Mouse (Mus musculus): ENCODE measurements around the gene Gdf11.

The Gdf11 gene

DNA sequence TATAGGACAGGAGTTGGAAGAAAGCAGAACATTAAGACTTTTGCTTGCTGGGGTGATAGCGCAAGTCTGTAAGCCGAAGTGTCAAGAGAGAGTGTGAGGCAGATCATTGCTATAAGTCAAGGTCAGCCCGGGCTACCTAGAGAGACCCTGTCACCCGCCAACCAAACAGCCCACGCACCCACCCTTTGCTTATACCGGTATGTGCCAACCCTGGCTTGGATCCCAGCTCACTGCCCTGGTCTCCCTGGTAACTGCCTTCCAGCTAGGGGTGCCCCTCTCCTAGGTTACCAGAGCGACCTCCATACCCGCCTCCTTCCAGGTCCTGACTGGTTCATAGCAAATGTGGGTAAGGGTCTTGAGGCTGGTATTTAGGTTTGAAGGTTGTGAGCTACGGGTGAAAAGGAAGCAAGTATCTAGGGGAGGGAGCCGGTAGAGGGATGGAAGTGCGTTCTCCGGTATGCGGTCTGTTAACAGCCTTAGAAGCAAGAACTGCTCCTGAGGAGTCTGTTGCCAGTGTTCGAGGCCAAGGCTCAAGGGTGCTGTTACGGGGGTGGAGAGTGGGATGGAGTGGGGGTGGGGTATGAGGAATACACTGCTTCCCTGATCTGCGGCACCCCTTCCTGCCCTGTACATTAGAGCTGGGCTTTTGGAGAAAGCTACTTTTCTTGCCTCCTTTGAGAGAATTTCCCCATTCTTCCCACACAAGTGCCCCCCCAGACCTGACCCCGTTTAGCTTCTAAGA is 4.6 kb upstream of the Gdf11 start:
- DNase-seq (ENCODE audit: extremely low spot score, low read depth, low spot score): no peak

DNA sequence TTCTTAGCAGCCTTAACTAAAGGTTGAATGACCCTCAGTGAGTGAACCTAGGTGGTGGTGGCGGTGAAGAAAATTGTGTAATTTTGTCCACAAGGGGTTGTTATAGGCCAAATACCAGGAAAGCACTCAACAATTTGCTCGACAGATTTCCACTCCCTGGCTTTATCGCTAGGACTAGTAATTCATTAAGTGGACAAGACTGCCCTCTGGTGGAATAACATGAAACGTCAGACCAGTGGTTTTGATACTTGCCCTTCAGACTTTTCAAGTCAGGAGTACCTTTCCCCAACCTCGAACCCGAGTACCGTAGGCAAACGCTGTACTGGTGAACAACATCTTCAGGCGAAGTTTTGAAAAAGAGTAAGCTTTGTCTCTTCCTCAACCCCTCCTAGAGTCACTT is 3.9 kb upstream of the Gdf11 start:
- DNase-seq (ENCODE audit: extremely low spot score, low read depth, low spot score): peak; percentile 98

DNA sequence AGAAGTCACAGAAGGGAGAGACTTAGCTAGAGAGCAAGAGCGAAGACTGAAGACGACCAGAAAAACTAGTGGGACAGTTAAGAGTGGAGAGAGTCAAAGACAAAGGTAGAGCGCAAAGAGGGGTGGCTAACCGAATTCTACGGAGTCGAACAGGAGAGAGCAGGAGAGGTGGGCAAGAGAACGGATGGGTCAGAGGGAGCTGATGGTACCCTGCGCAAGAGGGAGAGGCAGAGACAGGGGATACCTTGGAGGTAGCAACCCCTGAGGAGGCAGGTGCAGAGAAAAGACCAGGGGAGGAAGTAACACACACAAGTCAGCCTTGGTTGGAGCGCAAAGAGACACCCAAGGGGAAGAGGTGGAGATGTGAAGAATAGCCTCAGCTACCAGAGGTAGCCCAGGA is 728 bp upstream of the Gdf11 start:
- DNase-seq (ENCODE audit: extremely low spot score, low read depth, low spot score): no peak

DNA sequence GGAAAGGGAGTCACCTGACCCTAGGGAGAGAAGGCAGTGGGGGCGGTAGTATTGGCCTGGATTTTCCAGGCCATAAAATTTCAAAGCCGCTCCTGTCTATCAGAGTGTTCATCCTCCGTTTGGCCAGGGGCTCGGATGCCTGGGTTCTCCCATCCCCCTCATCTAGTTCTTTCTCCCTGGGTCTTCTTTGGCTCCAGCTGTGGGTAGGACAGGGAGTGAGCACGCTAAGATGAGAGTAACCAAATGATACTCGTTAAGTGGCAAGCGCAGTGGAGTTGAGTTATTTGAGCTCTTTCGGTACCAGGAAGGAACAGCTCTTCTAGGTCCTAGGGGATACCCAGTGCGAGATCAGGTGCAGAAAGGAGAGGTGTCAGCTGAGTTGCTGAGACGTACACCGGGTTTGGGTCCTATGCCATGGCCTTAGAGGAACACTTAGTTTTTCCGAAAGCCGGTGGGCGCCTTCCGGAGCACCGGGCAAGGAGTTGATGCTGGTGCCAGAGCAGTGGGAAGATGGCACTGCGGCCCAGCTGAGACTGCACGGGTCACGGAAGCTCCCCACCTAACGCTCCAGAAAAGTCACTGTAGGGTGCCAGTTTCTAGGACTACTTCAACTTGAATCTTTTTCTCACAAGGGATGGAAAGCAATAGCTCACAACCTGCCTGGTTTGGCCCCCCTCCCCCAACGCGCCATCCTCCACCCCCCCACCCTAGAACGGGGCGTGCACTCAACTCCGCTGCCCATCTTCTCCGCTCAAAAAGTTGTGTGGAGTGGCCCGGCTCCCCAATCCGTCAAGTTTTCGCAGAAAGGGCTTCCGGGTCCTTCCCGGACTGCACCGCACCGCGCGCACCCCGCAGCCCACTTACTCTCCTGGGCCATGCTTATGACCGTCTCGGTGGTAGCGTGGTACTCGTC is 879 bp downstream of the Gdf11 start:
- no peak for DNase-seq (ENCODE audit: extremely low spot score, low read depth, low spot score)

DNA sequence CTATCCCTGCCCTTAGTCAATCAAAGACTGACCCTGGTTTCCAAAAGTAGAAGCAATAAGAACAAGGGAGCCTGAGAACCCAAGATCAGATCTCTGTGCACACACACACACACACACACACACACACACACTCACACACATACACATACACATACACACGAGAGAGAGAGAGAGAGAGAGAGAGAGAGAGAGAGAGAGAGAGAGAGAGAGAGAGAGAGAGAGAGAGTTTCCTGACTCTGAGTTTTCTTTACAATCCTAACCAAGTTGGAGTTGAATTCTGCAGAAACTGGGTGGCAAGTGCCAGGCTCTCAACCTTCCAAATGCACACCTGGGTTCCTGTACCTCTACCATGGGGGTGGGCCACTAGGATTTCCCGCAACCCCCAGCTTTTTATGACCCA is 1.7 kb downstream of the Gdf11 start:
- DNase-seq (ENCODE audit: extremely low spot score, low read depth, low spot score): no peak

DNA sequence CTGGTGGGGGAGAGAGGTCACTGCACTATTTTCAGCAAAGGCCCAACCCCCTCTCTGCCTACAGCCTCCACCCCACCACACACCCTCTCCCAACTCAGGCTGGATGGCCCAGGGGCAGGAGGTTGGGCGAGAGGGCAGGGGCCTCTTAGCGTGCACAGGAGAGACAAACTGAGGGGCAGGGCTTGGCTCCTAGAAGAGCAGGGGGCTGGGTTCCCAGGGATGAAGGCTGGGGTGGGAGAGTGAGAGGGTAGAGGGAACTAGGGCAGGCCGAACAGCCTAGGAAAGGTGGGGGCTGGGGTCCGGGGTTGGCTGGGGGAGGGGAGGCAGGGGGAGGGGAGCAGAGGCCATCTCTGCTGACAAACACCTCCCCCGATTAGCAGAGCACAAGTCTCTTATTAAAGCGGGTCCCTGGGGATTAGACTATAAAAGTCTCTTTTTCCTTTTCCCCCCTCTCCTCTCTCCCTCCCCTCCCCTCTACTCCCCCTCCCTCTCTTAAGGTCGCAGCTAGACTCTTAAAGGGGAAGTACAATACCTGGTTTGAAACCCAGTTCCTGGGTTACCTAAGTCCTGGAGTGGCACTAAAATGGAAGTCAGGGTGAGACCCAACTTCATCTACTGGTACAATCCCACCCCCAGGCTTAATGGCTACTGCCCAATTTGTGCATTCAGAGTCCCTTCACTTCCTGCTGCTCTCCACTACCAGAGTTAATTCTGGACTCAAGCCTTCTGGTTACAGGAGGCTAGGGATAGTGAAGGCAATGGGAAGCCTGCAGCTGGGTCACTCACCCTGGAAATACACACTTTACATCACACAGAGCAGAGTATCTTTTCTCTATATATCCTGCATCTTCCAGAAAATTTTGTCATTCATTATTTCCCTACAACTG is 2.3 kb downstream of the Gdf11 start:
- peak; percentile 84 for DNase-seq (ENCODE audit: extremely low spot score, low read depth, low spot score)

DNA sequence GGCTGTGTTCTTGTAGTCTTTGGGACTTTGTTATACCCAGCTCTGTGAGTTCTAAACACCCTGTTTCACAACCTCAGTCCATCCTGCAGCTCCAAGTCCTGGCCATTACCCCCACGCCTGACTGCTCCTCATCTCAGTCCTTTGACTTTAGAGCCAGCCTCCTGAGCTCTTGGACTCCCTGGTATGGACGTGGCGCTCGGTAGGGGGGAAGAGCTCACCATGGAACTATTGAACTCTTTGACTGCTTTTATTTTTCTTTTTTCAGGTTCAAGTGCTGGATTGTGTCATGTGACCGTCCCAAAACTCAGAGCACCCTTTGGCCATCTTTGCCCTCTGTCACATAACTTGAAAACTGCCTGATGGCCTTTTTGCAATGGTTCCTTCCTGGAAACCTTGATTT is 9.5 kb downstream of the Gdf11 start:
- DNase-seq (ENCODE audit: extremely low spot score, low read depth, low spot score): no peak

DNA sequence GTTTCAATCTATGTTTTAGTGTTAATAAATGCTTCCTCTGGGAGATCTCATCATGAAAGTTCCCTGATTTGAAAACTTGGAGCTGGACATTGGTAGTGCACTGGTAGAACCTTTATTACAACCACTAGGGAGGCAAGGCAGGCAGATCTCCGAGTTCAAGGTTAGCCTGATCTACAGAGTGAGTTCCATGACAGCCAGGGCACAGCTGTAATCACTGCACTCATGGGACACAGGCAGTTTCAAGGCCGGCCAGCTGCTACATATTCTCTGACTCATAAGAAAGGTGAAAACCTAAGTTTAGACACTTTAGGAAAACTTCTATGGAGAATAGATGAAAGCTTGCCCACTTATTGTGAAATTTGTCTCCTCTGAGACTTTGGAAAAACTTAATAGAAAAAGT is 12.7 kb downstream of the Gdf11 start:
- DNase-seq (ENCODE audit: extremely low spot score, low read depth, low spot score): no peak

DNA sequence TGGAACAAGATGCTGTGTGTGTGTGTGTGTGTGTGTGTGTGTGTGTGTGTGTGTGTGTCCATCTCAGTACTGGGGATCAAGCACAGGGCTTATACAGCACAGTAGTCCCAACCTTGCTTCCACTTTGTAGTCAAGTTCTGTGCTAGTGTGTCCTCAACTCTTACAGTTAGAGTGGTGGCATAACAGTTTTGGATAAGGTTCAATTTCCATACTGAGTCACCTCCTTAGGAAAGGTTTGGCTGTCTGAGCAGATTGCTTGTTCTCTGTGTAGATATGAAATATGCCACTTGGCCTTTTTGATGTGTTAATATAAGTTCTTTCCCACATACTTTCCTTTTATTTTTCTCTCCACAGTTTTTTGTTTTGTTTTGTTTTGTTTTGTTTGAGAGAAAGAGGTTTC is 13.2 kb downstream of the Gdf11 start:
- no peak for DNase-seq (ENCODE audit: extremely low spot score, low read depth, low spot score)

DNA sequence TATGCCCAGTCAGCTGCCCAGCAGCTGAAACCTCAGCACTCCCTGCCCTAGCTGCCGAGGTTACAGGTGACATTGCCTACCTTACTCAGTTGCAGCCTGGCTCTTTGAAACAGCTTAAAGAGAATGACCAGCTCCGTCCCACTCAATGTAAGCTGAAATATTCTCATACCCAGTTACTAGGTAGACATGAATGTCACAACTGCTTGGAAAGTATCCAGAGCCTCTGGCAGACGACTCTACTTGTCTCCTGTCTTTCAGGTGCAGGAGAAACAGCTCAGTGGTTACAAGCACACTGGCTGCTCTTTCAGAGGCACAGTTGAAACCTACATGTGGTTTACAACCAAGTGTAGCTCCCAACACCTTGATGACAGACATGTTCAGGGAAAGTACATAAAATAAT is 21.2 kb downstream of the Gdf11 start:
- no peak for DNase-seq (ENCODE audit: extremely low spot score, low read depth, low spot score)

DNA sequence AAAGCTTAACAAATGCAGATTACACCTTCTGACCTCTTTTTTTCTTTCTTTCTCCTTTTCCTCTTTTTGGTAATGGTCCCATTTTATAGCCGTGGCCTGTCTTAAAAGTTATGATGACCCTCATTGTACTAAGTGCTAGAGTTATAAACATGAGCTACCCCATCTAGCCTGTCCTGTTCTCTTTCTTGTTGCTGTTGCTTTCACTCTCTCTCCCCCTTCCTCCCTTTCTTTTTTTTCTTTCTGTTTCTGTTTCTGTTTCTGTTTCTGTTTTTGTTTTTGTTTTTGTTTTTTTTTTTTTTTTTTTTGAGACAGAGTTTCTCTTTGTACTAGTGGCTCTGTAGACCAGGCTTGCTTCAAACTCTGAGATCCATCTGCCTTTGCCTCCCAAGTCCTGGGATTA is 25.0 kb downstream of the Gdf11 start:
- no peak for DNase-seq (ENCODE audit: extremely low spot score, low read depth, low spot score)

DNA sequence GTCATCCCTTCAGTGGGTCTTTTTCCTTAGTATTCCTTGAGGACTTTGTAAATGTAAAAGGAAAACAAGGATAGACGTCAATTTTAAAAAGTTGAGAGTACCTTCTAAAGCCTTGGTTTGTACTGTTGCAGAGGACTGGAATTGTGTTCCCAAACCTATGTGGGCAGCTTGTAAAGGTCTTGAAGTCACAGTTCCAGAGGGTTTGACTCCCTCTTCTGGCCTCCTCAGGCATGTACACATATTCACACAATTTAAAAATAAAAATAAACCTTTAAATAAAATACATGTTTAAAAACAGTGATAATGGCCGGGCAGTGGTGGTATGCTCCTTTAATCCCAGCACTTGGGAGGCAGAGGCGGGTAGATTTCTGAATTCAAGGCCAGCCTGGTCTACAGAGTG is 25.5 kb downstream of the Gdf11 start:
- DNase-seq (ENCODE audit: extremely low spot score, low read depth, low spot score): no peak

DNA sequence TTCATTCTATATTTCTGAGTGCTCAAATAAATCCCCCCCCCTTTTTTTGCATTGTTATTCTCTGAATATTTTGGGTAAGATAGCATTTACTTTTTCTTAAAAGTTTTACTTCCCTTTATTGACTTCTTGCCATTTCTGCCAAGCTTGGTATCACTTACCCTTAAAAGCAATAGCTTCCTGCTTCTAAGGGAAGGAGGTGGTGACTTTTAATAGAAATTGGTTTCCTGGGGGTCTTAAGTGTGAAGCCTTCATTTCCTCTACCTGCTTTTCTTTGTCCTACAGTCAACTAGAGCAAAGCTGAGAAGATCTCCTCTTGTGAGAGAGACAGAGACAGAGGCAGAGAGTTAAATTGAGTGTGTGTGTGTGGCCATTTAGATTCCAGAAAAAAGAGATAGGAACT is 30.3 kb downstream of the Gdf11 start:
- no peak for DNase-seq (ENCODE audit: extremely low spot score, low read depth, low spot score)

DNA sequence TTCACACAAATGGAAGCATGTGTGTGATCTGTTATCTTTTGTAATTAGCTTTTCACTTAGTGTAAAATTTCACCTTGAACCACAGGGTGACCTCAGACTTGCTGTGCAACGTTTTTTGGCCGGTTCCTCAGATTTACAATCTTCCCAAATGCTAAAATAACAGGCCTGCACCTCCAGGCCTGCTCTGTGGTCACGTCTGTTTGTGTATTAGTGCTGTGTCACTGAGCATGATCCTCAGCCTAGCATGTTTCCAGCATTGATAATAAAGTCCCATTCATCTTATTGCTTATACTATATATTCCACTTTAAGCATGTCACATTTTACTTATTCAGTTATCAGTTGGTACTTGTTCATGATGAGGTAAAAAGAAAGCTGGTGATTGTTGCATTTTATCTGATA is 41.2 kb downstream of the Gdf11 start:
- no peak for DNase-seq (ENCODE audit: extremely low spot score, low read depth, low spot score)

DNA sequence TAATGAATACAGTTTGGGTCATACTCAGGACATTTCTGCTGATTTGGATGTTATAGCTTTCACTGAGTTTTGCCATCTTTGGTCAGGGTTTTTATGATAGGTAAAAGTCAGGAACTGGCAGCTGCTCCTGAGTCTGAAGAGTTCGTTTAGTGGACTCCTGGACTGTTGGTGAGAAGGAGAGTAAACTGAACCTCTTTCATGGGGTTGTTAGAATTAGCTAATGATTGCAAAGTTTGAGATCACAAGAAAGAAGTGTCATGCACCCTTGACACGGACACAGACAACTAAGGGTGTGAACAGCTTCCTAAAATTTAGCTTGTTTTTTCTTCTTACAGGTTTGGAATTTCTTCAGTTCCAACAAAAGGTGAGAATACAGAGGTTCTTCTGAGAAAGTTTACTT is 43.1 kb downstream of the Gdf11 start:
- no peak for DNase-seq (ENCODE audit: extremely low spot score, low read depth, low spot score)

DNA sequence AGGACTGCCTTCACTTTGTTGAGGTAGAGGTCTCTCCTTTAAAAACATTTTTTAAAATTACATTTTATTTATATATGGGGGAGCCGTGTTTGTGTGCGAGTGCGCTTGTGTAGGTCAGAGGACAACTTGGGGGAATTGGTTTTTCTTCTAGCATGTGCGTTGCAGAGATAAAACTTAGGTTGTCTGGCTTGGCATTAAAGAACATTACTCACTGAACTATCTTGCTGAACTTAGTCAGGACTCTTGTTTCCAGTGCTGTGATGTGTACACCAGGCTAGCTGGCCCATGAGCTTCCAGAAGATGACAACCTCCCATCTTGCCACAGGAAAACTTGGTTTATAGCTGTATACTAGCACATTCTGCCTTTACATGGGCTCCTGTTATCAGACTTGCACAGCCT is 44.9 kb downstream of the Gdf11 start:
- DNase-seq (ENCODE audit: extremely low spot score, low read depth, low spot score): no peak

DNA sequence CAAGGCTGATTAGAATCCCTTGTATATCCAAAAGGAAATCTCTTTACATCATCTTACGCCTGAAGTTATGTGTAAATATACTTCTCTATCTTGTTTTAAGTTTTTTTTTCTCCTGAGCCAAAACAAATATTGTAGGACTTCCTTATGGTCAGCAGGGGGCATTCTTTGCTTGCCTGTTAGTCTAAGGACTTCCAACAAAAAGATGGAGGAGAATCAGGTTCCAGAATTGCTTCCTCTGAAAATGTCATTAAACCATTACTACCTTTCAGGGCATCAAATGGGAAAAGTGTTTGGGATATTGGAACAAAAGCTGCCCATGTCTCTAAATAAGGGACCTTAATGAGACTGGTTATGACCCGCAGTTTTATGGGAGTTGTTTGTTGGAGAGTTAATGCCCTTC is 46.0 kb downstream of the Gdf11 start:
- DNase-seq (ENCODE audit: extremely low spot score, low read depth, low spot score): peak; percentile 42

DNA sequence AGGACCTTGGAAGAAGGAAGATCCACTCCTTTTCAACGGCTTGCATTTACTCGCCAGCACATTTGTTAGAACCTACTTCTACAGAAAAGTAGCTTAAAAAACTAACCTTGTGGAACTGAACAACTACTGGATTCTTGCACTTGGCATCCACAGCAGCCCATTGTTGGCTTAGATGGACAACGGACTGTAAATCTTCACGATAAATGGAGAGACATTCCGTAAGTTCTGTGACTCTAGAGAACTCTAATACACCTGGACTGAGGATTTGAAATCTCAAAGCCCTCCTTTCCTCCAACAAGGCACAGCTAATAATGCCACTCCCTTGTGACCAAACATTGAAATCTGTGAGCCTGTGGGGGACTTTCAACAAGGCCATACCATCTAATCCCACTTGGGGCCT is 48.3 kb downstream of the Gdf11 start:
- DNase-seq (ENCODE audit: extremely low spot score, low read depth, low spot score): no peak

DNA sequence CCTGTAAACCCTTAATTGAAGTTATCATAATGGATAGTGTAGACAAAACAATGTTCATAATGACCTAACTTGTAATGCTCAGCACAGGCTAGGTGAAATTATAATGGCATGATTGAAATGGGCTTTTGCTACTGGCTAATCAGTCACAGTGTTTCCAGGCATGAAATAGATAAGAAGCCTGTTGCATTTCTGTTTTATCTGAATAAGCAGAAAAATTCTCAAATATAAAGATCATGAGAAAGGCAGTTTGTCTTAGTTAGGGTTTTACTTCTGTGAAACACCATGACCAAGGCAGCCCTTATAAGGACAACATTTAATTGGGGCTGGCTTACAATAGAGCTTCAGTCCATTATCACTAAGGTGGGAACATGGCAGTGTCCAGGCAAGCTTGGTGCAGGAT is 50.9 kb downstream of the Gdf11 start:
- no peak for DNase-seq (ENCODE audit: extremely low spot score, low read depth, low spot score)

DNA sequence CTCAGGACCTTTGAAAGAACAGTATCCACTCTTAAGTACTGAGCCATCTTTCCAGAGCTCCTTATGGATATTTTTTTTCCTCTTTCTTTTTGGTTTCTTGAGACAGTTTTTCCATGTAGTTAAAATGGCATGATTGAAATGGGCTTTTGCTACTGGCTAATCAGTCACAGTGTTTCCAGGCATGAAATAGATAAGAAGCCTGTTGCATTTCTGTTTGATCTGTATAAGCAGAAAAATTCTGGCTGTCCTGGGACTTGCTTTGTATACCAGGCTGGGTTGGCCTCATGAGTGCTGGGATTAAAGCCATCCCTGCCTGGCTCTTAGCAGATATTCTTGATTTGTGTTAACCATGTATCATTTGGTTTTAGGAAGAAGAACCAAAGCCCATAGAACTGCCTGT is 52.1 kb downstream of the Gdf11 start:
- no peak for DNase-seq (ENCODE audit: extremely low spot score, low read depth, low spot score)

DNA sequence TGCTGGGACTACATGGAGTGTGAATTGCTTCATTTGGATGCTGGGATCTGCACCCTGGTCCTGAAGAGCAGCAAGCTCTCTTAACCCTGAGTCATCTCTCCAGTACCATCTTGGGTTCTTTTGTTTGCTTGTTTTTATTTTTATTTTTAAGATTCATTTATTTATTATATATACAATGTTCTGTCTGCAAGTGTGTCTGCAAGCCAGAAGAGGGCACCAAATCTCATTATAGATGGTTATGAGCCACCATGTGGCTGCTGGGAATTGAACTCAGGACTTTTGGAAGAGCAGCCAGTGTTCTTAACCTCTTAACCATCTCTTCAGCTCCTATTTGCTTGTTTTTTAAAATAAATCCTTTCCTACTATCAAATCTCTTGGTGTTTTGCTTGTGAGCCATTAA is 54.1 kb downstream of the Gdf11 start:
- no peak for DNase-seq (ENCODE audit: extremely low spot score, low read depth, low spot score)

Measured in hindlimb bud, embryonic 11.5 days (tissue).